Mouse (Mus musculus): ENCODE measurements around the gene Arl10.
A peak's percentile ranks its signal among the peaks of the same experiment; 100 is the strongest.

Gene Arl10

DNA sequence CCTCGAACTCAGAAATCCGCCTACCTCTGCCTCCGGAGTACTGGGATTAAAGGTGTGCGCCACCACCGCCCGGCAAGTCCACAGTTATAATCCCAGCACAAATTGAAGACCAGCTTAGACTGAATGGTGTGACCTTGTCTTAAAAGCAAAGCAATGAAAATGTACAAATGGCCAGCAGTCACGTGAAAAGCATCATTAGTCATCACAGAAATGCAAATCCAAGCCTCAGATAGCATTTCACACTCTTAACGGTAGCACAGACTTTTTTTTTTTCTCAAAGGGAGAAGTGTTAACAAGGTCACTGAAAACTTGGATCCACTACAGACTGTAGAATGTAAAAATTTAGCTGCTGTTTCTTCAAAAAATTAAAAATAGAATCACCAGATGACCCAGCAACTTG lies 41.5 kb downstream of the Arl10 start:
- DNase-seq (ENCODE audit: extremely low read depth, low read depth) = no peak

DNA sequence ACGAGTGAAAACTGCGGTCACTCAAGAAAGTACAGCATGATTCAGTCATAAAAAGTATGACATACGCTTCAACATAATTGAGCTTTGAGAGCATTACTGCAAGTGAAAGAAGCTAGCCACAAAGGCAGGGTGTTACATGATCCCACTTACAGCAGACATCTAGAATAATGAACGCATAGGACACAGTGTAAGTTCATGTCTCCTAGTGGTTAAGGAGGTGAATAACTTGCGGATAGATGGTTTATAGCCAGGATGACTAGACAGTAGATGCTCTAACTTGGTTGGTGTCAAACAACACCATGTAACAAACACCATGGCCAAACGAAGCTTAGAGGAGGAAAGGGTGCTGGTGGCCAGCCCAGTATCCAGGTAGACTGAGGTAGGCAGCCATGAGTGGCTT lies 42.2 kb downstream of the Arl10 start:
- no peak for DNase-seq (ENCODE audit: extremely low read depth, low read depth)

DNA sequence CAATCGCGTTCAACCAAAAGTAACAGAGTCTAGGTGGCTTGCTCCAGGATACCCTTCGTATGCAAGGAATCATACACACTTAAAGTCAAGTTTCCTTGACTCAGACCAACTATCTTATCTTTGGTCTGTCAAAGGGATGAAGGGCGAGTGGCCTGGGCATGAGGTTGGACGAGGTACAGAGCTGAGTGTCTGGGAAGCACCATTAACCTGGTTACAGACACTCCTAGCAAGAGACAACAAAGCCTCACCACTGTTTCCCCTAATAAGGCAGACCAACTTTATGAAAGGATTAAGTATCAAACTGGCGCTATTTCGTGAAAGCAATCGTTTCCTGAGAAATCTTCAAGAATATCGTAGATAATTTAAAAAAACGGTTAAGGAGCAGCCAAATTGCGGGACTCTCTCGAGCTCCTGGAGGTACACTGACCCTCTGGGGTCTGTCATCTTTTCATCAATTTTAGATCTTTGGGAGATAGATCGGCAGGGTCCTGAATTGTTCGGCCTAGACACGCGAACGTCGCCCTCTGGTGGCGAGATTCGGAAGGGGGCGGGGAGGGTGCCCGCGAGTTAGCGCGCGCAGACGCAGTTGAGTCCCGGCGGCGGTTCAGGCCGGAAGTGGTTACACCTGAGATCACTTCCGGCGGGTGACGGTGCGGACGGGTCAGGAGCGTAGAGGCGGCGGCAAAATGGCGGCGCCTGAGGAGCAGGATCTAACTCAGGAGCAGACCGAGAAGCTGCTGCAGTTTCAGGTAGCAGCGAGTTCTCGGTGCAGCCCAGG lies 46.5 kb downstream of the Arl10 start, which contains the start of gene Faf2:
Faf2 (plus strand) TSS at position 630 of the 778 bp plus-strand sequence.
- peak; percentile 83 for DNase-seq (ENCODE audit: extremely low read depth, low read depth)

DNA sequence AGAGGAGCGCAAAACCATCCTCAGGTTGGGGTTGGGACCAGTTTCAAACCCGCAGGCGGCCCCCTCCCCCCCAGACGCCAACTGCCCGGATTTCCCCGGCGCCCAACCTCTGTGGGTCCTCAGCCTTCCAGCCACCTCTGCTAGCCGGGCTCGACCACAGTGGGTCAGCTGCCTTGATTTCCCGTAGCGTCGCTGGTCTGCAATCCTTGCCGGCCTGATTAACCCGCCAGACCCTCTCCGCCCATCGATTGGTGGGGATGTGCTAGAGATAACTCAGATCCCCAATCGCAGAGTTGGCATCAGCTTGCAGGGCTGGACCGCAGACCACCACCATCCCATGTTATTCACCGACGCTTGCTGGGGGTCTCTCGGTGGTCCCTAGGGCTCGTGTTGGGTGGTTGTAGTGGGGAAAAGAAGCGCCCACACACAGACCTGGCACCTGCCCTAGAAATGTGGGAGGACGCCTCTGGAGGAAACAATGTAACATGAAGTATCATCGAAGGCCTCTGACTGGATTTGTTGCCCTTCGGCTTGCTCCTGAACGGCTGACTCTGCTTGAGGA lies 47.2 kb downstream of the Arl10 start:
- no peak for DNase-seq (ENCODE audit: extremely low read depth, low read depth)

DNA sequence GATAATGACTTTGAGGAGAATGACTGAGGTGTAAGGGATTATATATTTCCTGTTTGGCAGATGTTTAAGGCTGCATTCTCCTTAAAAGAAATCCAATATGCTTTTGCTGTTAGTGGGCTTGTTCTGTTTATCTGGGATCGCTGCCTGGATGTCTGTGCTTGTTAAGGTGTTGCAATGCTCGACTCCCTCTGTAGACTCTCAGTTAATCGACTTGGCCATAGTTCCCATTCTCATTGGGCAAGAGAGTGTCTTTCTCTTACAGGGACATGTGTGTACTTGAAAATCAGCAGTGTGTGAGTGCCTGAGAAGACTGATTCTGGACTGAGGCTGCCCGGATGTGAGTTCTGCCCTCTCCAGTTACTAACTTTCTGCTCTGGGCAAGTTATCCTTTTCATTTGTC lies 54.3 kb downstream of the Arl10 start:
- no peak for DNase-seq (ENCODE audit: extremely low read depth, low read depth)

Data from MEL-GATA-1-ER (cell line).